Mouse (Mus musculus): ENCODE data around the gene Gm10401. TPM values are rescaled to one million over a fixed set of nuclear protein-coding genes. Genes with fewer than 3 reads are reported as not detected.

Gm10401 gene
- 42.4 and 46.5 TPM in 2 replicates for polyA plus RNA-seq (2014; fragmentation: Nextera tagmentation; extraction: Ambion mirVana)

DNA sequence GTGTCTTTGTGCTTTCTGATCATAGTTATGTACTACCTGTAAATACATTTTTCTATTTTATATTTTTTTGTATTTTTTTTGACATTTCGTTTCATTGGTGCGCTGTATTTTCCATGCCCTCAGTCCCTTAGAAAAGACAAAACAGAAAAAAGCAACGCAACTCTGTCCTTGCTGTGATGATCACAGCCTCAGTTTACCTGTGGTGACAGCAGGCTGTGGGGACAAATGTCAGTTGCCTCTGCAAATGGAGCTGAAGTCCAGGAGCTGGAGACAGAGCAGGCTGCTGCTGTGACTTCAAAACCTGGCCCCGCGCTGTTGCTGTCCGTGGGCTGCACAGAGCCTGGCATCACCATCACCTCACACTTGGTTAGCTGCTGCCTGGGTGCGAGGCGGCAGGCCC is at the start of gene Gm10401:
Gm10401 (minus strand) TSS at position 101 of the 400 bp plus-strand sequence.
- H3K27me3 ChIP-seq (replicated peaks; ENCODE audit: control insufficient read depth, insufficient read depth, low read length), result no peaks in the 10 kb centered on the region

DNA sequence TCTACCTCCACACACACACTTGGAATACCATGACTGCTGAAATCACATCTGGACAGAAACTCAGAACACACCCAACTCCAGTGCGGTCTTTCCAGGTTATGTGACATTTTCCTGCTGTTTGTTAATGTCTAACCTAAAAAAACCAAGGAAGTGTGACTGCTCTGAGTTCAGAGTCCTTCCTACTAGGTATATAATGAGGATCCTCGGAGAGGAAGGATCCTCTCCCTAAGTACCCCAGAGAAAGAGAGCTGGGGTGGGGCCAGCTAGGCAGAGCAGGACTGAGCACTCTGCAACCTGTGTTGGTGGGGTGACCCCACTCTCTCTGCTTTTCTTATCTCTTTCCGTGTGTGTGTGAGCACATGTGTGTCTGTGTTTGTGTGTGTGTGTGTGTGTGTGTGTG is 49.3 kb upstream of the Gm10401 start:
- peaks cover 79% of the 10 kb centered on the region for H3K36me3 ChIP-seq (ENCODE audit: control insufficient read depth, insufficient read depth, low read length)
- no peak overlapping the region for H3K9ac ChIP-seq (ENCODE audit: low read length)
- no peaks in the 10 kb centered on the region for H3K4me1 ChIP-seq (replicated peaks; ENCODE audit: control insufficient read depth, insufficient read depth, low read length)
- no peak overlapping the region for H3K4me3 ChIP-seq (ENCODE audit: low read depth, low read length)
- ATAC-seq (replicated peaks; ENCODE audit: low FRiP score, low TSS enrichment, low read depth) (no peak), DNase-seq (ENCODE audit: low spot score) (no peak)
- H3K4me2 ChIP-seq (ENCODE audit: low read length), result no peak overlapping the region
- H3K27me3 ChIP-seq (replicated peaks; ENCODE audit: control insufficient read depth, insufficient read depth, low read length), result no peaks in the 10 kb centered on the region
- WGBS, result 72% methylated on average over 3 of the region's 3 CpGs
- H3K9me3 ChIP-seq (ENCODE audit: control insufficient read depth, low read length), result no peaks in the 10 kb centered on the region
- H3K27ac ChIP-seq (ENCODE audit: low read depth), result no peak overlapping the region

More for the DNA sequence above, at the start of gene Gm10401:
- DNase-seq (ENCODE audit: low spot score), result no peak
- Histone ChIP-seq H3K4me3 (ENCODE audit: low read depth, low read length) (no peak within 1 kb of the TSS), H3K27ac (ENCODE audit: low read depth) (no peak within 1 kb of the TSS), H3K4me1 (replicated peaks; ENCODE audit: control insufficient read depth, insufficient read depth, low read length) (no peaks in the 10 kb centered on the region), H3K9ac (ENCODE audit: low read length) (no peak within 1 kb of the TSS), H3K9me3 (ENCODE audit: control insufficient read depth, low read length) (no peaks in the 10 kb centered on the region), H3K36me3 (ENCODE audit: control insufficient read depth, insufficient read depth, low read length) (peaks cover 71% of the 10 kb centered on the region), H3K4me2 (ENCODE audit: low read length) (no peak within 1 kb of the TSS)
- ATAC-seq (replicated peaks; ENCODE audit: low FRiP score, low TSS enrichment, low read depth), result no peak
- WGBS, result 96% methylated on average over 8 of the region's 8 CpGs

DNA sequence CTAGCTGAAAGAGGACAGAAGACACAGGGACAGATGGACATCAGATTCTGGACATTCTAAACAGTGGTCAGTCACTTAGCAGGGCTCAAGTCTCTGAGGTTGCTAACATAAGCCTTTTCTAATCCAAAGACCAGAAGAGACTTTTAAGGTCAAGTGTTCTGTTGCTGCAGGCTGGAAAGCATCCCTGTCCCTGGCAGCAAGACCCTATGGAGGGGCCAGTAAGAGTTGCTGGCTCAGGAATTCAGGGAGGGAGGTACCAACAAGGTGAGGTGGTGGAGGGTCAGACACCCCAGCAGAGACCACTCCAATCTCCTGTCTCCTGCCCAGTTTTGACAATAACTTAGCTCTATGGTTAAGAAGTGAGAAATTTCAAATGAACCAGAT is 48.6 kb upstream of the Gm10401 start:
- H3K9me3 ChIP-seq (ENCODE audit: control insufficient read depth, low read length), result no peaks in the 10 kb centered on the region
- no peak overlapping the region for H3K9ac ChIP-seq (ENCODE audit: low read length)
- no peaks in the 10 kb centered on the region for H3K4me1 ChIP-seq (replicated peaks; ENCODE audit: control insufficient read depth, insufficient read depth, low read length)
- H3K27ac ChIP-seq (ENCODE audit: low read depth), result no peak overlapping the region
- H3K27me3 ChIP-seq (replicated peaks; ENCODE audit: control insufficient read depth, insufficient read depth, low read length), result no peaks in the 10 kb centered on the region
- peaks cover 76% of the 10 kb centered on the region for H3K36me3 ChIP-seq (ENCODE audit: control insufficient read depth, insufficient read depth, low read length)
- no peak for ATAC-seq (replicated peaks; ENCODE audit: low FRiP score, low TSS enrichment, low read depth)
- no peak overlapping the region for H3K4me3 ChIP-seq (ENCODE audit: low read depth, low read length)
- H3K4me2 ChIP-seq (ENCODE audit: low read length), result no peak overlapping the region
- no peak for DNase-seq (ENCODE audit: low spot score)

DNA sequence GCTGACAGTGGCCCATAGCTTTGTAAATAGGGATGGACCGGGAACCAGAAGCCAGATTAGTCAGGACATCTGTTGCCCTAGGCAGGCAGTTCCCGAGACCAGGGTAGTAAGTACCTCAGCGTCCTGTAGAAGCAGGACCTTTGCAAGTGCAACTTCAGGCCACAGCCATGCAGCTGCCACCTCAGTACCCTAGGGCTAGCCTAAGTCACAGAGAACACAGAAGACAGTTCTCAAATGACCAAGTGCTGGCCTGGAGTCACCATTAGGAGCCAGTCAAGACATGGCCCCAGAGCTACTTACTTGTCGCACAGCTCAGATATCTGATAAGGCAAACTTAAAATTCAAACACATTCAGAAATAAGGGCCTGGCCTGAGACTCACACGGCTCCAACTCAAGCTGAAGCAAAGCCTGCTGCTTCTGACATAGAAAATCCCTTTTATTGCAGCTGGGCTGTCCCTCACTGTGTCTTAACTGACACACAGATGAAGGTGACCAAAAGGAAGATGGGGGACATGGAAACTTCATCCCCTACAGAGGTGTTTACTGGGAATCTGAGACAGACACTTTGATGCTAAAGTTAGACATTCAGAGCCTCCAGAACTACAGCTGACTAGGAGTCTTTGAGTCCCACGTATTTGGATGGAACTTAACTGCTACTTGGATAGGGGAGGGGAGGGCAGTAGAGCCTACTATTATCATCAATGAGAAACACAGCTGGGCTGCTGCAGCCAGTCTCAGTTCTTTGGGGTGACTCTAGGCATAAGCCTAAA is 48.1 kb upstream of the Gm10401 start:
- H3K9me3 ChIP-seq (ENCODE audit: control insufficient read depth, low read length), result no peaks in the 10 kb centered on the region
- H3K4me1 ChIP-seq (replicated peaks; ENCODE audit: control insufficient read depth, insufficient read depth, low read length), result no peaks in the 10 kb centered on the region
- no peak for ATAC-seq (replicated peaks; ENCODE audit: low FRiP score, low TSS enrichment, low read depth)
- no peak for DNase-seq (ENCODE audit: low spot score)
- H3K9ac ChIP-seq (ENCODE audit: low read length), result no peak overlapping the region
- H3K27ac ChIP-seq (ENCODE audit: low read depth), result no peak overlapping the region
- H3K4me3 ChIP-seq (ENCODE audit: low read depth, low read length), result no peak overlapping the region
- no peaks in the 10 kb centered on the region for H3K27me3 ChIP-seq (replicated peaks; ENCODE audit: control insufficient read depth, insufficient read depth, low read length)
- peaks cover 76% of the 10 kb centered on the region for H3K36me3 ChIP-seq (ENCODE audit: control insufficient read depth, insufficient read depth, low read length)
- H3K4me2 ChIP-seq (ENCODE audit: low read length), result no peak overlapping the region
- WGBS, result 86% methylated on average over 6 of the region's 6 CpGs

DNA sequence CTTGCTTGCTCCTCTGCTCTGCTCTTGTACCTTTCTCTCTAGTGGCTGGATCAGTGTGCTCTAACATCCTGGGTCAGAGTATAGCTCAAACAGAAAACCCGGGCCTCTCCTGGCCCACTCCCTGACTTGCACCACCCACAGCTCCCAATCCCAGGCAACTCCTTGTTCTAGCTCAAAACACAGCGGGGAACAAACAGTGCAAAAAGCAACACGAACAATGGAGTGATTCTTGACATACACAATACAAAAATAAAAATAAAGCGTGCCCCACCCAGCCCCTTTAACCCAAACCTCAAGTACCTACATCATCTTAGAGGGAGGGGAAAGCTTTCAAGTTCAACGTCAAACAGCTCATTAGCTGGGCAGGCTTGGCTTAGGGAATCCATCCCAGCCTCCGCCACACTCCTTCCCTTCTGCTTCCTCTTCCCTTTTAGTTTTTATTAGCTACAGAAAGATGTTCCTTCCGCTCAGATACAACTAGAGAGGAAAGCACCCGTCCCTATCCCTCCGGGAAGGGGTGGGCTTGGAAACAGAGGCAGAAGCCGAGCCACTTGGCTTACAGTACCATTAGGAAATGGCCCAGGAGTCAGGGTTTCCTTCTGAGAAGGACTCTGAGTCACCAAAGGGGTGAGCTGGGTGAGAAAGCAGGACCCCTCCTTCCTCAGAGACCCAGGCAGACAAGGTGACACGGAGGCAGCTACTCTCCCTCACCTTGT is 47.3 kb upstream of the Gm10401 start:
- Histone ChIP-seq H3K4me1 (replicated peaks; ENCODE audit: control insufficient read depth, insufficient read depth, low read length) (no peaks in the 10 kb centered on the region), H3K9me3 (ENCODE audit: control insufficient read depth, low read length) (no peaks in the 10 kb centered on the region), H3K27ac (ENCODE audit: low read depth) (no peak overlapping the region), H3K9ac (ENCODE audit: low read length) (no peak overlapping the region), H3K4me3 (ENCODE audit: low read depth, low read length) (no peak overlapping the region), H3K27me3 (replicated peaks; ENCODE audit: control insufficient read depth, insufficient read depth, low read length) (no peaks in the 10 kb centered on the region), H3K4me2 (ENCODE audit: low read length) (no peak overlapping the region), H3K36me3 (ENCODE audit: control insufficient read depth, insufficient read depth, low read length) (peaks cover 69% of the 10 kb centered on the region)
- DNase-seq (ENCODE audit: low spot score) (no peak), ATAC-seq (replicated peaks; ENCODE audit: low FRiP score, low TSS enrichment, low read depth) (no peak)
- 78% methylated on average over 11 of the region's 11 CpGs for WGBS

DNA sequence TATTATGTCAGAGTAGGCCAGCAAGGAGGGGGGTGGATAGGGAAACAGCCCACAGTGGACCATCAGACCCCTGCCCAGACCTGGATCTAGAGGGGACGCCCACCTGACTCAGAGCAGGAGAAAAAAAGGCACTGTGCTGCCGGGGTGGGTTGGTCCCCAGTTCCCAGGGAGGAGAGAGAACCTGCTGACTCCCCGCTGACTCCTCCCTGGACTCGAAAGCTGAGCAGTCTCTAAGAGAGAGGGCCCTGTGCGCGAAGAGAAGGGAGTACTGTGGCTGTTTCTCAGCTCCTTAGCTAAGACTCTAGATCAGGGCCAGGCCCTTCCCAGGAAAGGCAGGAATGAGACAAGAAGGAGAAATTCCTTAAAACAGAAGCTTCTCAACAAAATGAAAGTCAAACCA is 46.4 kb upstream of the Gm10401 start:
- ATAC-seq (replicated peaks; ENCODE audit: low FRiP score, low TSS enrichment, low read depth) (no peak), DNase-seq (ENCODE audit: low spot score) (no peak)
- no peak overlapping the region for H3K9ac ChIP-seq (ENCODE audit: low read length)
- H3K4me1 ChIP-seq (replicated peaks; ENCODE audit: control insufficient read depth, insufficient read depth, low read length), result no peaks in the 10 kb centered on the region
- H3K4me3 ChIP-seq (ENCODE audit: low read depth, low read length), result no peak overlapping the region
- H3K36me3 ChIP-seq (ENCODE audit: control insufficient read depth, insufficient read depth, low read length), result peaks cover 60% of the 10 kb centered on the region
- H3K9me3 ChIP-seq (ENCODE audit: control insufficient read depth, low read length), result no peaks in the 10 kb centered on the region
- H3K27ac ChIP-seq (ENCODE audit: low read depth), result no peak overlapping the region
- 65% methylated on average over 6 of the region's 6 CpGs for WGBS
- no peaks in the 10 kb centered on the region for H3K27me3 ChIP-seq (replicated peaks; ENCODE audit: control insufficient read depth, insufficient read depth, low read length)
- no peak overlapping the region for H3K4me2 ChIP-seq (ENCODE audit: low read length)

DNA sequence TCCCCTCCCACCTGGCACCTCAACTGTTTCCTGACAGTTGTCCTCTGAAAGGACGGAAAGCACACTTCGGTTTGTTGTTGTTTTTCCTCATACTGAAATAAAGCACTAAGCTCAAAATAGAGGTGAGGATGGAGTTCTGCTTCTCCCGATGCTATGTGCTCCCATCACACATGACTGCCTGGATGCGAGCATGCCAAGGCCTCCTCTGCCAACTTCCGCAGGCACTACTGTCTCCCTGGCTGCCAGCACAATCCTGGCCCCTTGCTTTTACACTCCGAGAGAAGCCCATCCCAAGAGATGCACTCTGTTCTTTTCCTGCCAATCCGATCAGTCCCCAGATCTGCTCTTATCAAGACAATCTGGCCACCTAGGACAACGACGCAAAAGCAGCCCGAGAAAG is 45.5 kb upstream of the Gm10401 start:
- Histone ChIP-seq H3K27ac (ENCODE audit: low read depth) (no peak overlapping the region), H3K4me3 (ENCODE audit: low read depth, low read length) (no peak overlapping the region), H3K4me2 (ENCODE audit: low read length) (no peak overlapping the region), H3K9ac (ENCODE audit: low read length) (no peak overlapping the region), H3K27me3 (replicated peaks; ENCODE audit: control insufficient read depth, insufficient read depth, low read length) (no peaks in the 10 kb centered on the region), H3K9me3 (ENCODE audit: control insufficient read depth, low read length) (no peaks in the 10 kb centered on the region), H3K36me3 (ENCODE audit: control insufficient read depth, insufficient read depth, low read length) (peaks cover 52% of the 10 kb centered on the region), H3K4me1 (replicated peaks; ENCODE audit: control insufficient read depth, insufficient read depth, low read length) (no peaks in the 10 kb centered on the region)
- DNase-seq (ENCODE audit: low spot score), result no peak
- ATAC-seq (replicated peaks; ENCODE audit: low FRiP score, low TSS enrichment, low read depth), result no peak
- 75% methylated on average over 10 of the region's 10 CpGs for WGBS

DNA sequence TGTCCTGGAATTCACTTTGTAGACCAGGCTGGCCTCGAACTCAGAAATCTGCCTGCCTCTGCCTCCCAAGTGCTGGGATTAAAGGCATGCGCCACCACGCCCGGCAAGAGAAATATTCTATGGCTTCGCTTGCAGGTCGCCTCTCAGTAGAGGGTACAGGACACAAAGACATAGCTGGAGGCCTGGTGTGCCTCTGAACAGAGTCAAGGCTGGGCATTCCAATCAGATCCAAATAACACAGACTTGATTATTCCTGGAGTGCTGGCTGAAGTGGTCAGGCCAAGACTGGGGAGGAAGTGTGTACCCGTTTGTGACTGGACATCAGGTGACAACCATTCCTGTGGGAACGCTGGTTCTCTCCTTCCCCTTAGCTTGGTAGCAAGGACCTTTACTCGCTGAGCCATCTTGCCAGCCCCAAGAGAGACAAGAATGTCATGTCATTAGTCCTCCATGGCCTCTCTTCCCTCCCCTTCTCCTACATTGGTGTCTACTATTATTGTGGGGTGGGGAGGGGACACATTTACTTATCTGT is 44.1 kb upstream of the Gm10401 start:
- Histone ChIP-seq H3K4me1 (replicated peaks; ENCODE audit: control insufficient read depth, insufficient read depth, low read length) (no peaks in the 10 kb centered on the region), H3K4me2 (ENCODE audit: low read length) (no peak overlapping the region), H3K27ac (ENCODE audit: low read depth) (no peak overlapping the region), H3K4me3 (ENCODE audit: low read depth, low read length) (no peak overlapping the region), H3K9ac (ENCODE audit: low read length) (no peak overlapping the region), H3K36me3 (ENCODE audit: control insufficient read depth, insufficient read depth, low read length) (peaks cover 39% of the 10 kb centered on the region), H3K27me3 (replicated peaks; ENCODE audit: control insufficient read depth, insufficient read depth, low read length) (no peaks in the 10 kb centered on the region), H3K9me3 (ENCODE audit: control insufficient read depth, low read length) (no peaks in the 10 kb centered on the region)
- ATAC-seq (replicated peaks; ENCODE audit: low FRiP score, low TSS enrichment, low read depth) (no peak), DNase-seq (ENCODE audit: low spot score) (no peak)
- WGBS, result 93% methylated on average over 9 of the region's 9 CpGs
